Mouse (Mus musculus) spleen, adult 10 weeks (tissue): ENCODE results near the gene Ovgp1. TPM values are rescaled to one million over a fixed set of nuclear protein-coding genes. Genes with fewer than 3 reads are reported as not detected.

Experiments
- polyA plus RNA-seq: library from polyadenylated mRNA; stranded (reverse); fragments of 350-450 nt; fragmentation: Illumina TruSeq; extraction: RNeasy Lipid Tissue Mini Kit (QIAGEN cat#74804); gene quantifications from one replicate; pipeline ENCODE4 v1.2.3, GENCODE M21; 2015; ENCODE audit warnings: low replicate concordance; ENCODE audit not compliant: insufficient read depth

Ovgp1 gene
- polyA plus RNA-seq = 9.7 TPM

DNA sequence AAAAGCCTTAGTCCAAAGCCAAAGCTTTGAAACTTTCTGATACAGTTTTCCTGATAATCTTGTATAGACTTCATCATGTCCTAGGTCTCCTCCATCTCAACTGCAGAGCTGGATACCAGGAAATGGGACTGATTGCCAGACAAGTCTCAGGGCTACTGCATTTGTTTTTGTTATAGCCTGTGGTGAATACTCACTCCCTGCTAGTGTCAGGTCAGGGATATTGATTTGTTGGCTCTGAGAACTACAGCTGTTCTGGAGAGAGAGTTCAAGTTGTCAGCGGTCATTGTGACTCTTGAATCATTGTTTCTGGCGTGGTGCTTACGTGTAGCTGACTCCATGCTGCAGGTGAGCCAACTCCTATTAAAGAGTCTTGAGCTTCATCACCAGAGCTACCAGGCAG, at the start of gene Ovgp1:
Gene Ovgp1, plus strand, starts transcription at position 301 of the 400 bp plus-strand sequence.

DNA sequence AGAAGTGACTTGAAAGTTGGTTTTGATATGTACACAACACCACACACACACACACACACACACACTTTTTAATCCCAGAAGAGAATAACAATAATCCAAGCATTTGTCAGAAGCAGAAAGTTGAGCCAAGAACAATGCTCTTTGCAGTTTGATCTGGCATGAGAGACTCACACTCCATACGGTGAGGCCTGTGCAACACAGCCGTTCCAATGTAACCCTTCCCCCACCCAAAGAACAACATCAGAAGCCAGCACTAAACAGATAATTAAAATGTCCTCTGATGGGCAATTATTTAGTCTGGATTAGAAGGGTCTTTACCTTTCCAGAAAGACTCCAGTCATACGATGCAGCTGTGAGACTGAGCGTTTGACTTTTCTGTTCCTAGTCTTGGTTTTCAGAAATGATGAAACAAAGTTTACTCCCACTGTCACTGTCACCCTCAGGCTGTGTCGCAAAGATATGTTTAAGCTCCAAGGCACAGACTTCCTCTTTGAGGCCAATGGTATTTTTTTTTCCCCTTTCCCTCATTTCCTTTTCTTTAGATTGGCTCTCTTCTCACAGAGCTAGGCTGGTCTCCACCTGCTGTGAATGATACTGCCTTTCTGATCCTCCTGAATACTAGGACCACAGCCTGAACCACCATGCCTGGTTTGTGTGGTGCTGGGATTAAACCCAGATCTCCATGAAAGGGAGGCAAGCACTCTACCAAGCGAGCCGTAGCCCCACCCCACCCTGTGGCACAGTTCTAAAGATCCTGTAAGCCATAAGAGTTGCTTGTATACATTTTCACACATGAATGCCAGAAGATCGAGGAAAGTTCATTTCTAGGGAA, 41.1 kb upstream of the Ovgp1 start, which contains the start of gene I830077J02Rik:
Gene I830077J02Rik, minus strand, starts transcription at position 425 of the 832 bp plus-strand sequence.

DNA sequence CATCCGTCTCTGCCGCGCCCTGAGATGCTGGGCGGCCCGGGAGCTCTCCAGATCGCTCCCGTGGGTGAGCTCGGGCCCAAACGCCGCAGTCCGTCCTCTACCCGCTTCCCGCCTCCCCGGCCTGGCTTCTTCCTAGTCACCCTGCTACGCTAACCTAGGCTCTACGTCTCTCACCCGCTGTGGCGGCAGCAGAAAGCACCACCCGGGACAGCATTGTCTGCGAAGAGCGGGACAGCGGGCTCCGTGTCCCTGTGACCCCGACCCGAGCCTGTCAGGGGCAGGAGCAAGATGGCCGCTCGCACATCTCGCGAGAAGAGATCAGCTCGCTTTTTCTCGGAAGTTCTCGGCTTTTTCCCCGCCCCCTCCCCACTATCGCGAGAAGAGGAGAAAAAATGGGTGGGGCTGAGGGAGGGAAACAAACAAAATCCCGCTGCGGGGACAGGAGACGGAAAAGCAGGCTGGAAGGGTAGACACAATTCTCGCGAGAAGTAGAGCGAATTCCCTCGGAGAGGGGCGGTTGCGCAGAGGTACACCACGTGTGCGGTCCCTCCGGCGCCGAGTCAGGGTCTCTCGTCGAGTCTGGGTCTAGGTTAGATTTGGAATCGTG, 14.4 kb upstream of the Ovgp1 start, which contains the start of gene Wdr77:
Gene Wdr77, plus strand, starts transcription at position 396 of the 607 bp plus-strand sequence.

DNA sequence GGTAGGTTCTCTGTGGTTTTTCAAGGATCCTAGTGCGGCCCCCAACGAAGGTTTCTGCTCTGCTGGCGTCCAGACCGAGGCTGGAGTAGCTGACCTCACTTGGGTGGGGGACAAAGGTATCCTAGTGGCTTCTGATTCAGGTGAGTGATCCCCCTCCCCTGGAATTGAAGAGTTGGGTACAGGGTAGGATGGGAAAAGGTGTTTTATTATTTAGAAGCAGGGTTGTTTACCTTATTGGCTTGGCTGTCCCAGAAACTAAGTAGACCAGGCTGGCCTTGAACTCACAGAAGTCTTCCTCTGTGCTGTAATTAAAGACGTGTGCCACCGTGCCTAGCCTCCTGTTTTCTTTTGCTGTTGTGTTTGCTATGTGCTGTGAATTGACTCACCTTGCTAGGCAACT, 13.5 kb upstream of the Ovgp1 start, which contains the start of gene Atp5f1:
Gene Atp5f1, minus strand, starts transcription at position 101 of the 400 bp plus-strand sequence.

DNA sequence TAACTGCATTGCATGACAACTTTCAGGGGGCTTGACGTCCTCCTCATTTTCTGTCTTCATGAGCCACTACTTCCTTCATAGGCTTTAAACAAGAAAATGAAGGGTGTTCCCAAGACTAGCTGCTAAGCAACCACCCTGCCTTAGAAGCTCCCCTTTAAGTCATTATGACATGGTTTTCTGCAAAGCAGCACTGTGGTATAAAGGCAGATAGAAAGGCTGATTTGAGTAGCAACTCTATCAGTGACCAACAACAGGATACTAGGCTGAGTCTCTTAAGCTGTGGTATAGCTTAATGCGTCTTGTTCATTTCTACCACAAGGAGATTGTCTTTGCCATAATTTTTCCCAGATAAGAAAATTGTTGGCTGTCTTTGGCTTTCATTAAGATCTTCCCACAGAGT, 41.0 kb downstream of the Ovgp1 start, which contains the start of gene Pifo:
Gene Pifo, minus strand, starts transcription at position 101 of the 400 bp plus-strand sequence.

DNA sequence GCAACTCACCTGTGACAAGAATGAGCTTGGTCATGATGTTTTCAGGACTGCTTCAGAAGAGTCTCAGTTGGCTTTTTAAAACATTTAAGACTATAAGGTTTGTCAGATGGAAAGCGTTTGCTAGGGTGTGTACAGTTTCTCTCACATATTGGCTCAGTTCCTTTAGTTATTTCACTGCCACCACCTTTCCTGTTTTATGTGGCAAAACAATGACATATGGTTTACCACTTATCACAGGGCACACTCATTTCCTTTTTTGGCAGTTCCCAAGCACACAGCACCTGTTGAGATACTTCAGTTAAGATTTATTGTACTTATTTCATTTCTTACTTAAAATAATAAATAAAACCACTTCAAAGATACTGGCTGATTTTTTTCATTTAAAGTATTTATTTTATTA, 59.3 kb downstream of the Ovgp1 start, which contains the start of gene Chil5:
Gene Chil5, minus strand, starts transcription at position 34 of the 400 bp plus-strand sequence.

Other genes starting within 250 kb of the Ovgp1 start
- gene Rap1a, start 172.4 kb upstream of the Ovgp1 start, polyA plus RNA-seq = 412 TPM
- gene Adora3, start 102.9 kb upstream of the Ovgp1 start, polyA plus RNA-seq = 2.4 TPM
- gene Tmigd3, start 102.8 kb upstream of the Ovgp1 start, polyA plus RNA-seq = not detected
- 69.2 TPM for gene I830077J02Rik, start 41.0 kb upstream of the Ovgp1 start, polyA plus RNA-seq
- 62.0 TPM for gene Wdr77, start 14.3 kb upstream of the Ovgp1 start, polyA plus RNA-seq
- gene Atp5f1, start 13.6 kb upstream of the Ovgp1 start, polyA plus RNA-seq = 294 TPM
- 1.7 TPM for gene Pifo, start 40.9 kb downstream of the Ovgp1 start, polyA plus RNA-seq
- gene Chil5, start 59.1 kb downstream of the Ovgp1 start, polyA plus RNA-seq = 5.2 TPM
- 0.14 TPM for gene Chia1, start 139.5 kb downstream of the Ovgp1 start, polyA plus RNA-seq
- 58.5 TPM for gene Chil3, start 193.9 kb downstream of the Ovgp1 start, polyA plus RNA-seq
- not detected for gene Chil4, start 245.8 kb downstream of the Ovgp1 start, polyA plus RNA-seq